25 mouse cellular contexts compared by ENCODE assay signal in genomic region chr10:41016547-41016946, GRCm38 (mm10). TPM values are rescaled to one million over a fixed set of nuclear protein-coding genes. Genes with fewer than 3 reads are reported as not detected.
DNase-seq lines count a peak whose midpoint lies in the region; ATAC-seq and TF ChIP-seq lines count a peak whose summit lies in the region.
"Had no signal": no experiment of that assay in that cellular context is flagged by ENCODE, and none has a peak within 500 bp of the region (broad histone marks: within the 10 kb centered on the region; RNA-seq: fewer than 3 reads in every experiment).

No protein-coding gene starts in this region.

- H3K4me1 ChIP-seq in hindbrain, embryonic 16.5 days (ENCODE audit: control insufficient read depth, insufficient read depth, low read depth, low read length), result no peaks in the 10 kb centered on the region
- no peaks in the 10 kb centered on the region for H3K4me1 ChIP-seq in hindbrain, embryonic 11.5 days (replicated peaks; ENCODE audit: control insufficient read depth, insufficient read depth, low read length)
- H3K4me1 ChIP-seq in midbrain, embryonic 13.5 days (replicated peaks), result no peaks in the 10 kb centered on the region
- H3K4me1 ChIP-seq in midbrain, postnatal 0 days (ENCODE audit: insufficient read depth, low read length), result peaks cover 3% of the 10 kb centered on the region; the same call in 1 of the 2 replicates
- H3K4me1 ChIP-seq: embryonic facial prominence, embryonic 15.5 days; forebrain, embryonic 10.5 days; heart, embryonic 13.5 days had no signal

- no peaks in the 10 kb centered on the region for H3K27me3 ChIP-seq in hindbrain, embryonic 16.5 days (replicated peaks; ENCODE audit: control insufficient read depth, insufficient read depth, low read length)
- no peaks in the 10 kb centered on the region for H3K27me3 ChIP-seq in hindbrain, embryonic 11.5 days (ENCODE audit: control insufficient read depth, insufficient read depth, low read length)
- no peaks in the 10 kb centered on the region for H3K27me3 ChIP-seq in midbrain, embryonic 13.5 days
- no peaks in the 10 kb centered on the region for H3K27me3 ChIP-seq in midbrain, postnatal 0 days (ENCODE audit: insufficient read depth, low read length)
- H3K27me3 ChIP-seq: CH12.LX; embryonic facial prominence, embryonic 15.5 days; hindbrain, embryonic 13.5 days had no signal

- H3K27ac ChIP-seq in hindbrain, embryonic 16.5 days (ENCODE audit: low read depth, low read length), result no peak overlapping the region
- no peak overlapping the region for H3K27ac ChIP-seq in hindbrain, embryonic 11.5 days (ENCODE audit: low read depth, low read length)
- no peak overlapping the region for H3K27ac ChIP-seq in midbrain, embryonic 13.5 days
- no peak overlapping the region for H3K27ac ChIP-seq in midbrain, postnatal 0 days (ENCODE audit: low read depth, low read length)
- no peak overlapping the region for H3K27ac ChIP-seq in left cerebral cortex, adult 2 months
- H3K27ac ChIP-seq: embryonic facial prominence, embryonic 15.5 days; forebrain, embryonic 10.5 days; heart, embryonic 13.5 days; hindbrain, embryonic 13.5 days had no signal

- TF ChIP-seq CTCF in midbrain, postnatal 0 days (IDR thresholded peaks at IDR 0.05), result no peak
- TF ChIP-seq CTCF in brain, embryonic 14.5 days (IDR thresholded peaks at IDR 0.05; ENCODE audit: borderline replicate concordance, extremely low read depth, insufficient read depth, insufficient read length), result no peak
- no peak for TF ChIP-seq CTCF in left cerebral cortex, adult 2 months (IDR thresholded peaks at IDR 0.05)

- 30% methylated on average over 7 of the region's 7 CpGs for WGBS in hindbrain, embryonic 16.5 days
- 47% methylated on average over 7 of the region's 7 CpGs for WGBS in hindbrain, embryonic 11.5 days
- WGBS in midbrain, embryonic 13.5 days, result 39% methylated on average over 7 of the region's 7 CpGs
- 38% methylated on average over 7 of the region's 7 CpGs for WGBS in midbrain, postnatal 0 days

- H3K36me3 ChIP-seq in hindbrain, embryonic 16.5 days (ENCODE audit: control insufficient read depth, insufficient read depth, low read length), result no peaks in the 10 kb centered on the region
- H3K36me3 ChIP-seq in hindbrain, embryonic 11.5 days (ENCODE audit: control insufficient read depth, insufficient read depth, low read length), result no peaks in the 10 kb centered on the region
- H3K36me3 ChIP-seq in midbrain, embryonic 13.5 days, result no peaks in the 10 kb centered on the region
- no peaks in the 10 kb centered on the region for H3K36me3 ChIP-seq in midbrain, postnatal 0 days (ENCODE audit: insufficient read depth, low read length)
- H3K36me3 ChIP-seq: embryonic facial prominence, embryonic 15.5 days; forebrain, embryonic 10.5 days; heart, embryonic 13.5 days; hindbrain, embryonic 13.5 days had no signal

- no peak for DNase-seq in hindbrain, embryonic 11.5 days (ENCODE audit: low spot score)
- DNase-seq in midbrain, postnatal 0 days (ENCODE audit: low spot score), result no peak
- DNase-seq in brain, embryonic 14.5 days (ENCODE audit: low read depth), result peak; percentile 25
- no peak for DNase-seq in left cerebral cortex, adult 2 months (ENCODE audit: extremely low spot score in 1 of 2, low spot score in 2 of 2)
- DNase-seq: adrenal gland, adult 2 months; adrenal gland, postnatal 25 days; cerebellum, adult 11 months; cerebellum, adult 8-10 months; cerebellum, postnatal 14 days; embryo, embryonic 11 days; gastrocnemius, postnatal 14 days; heart, postnatal 36 days had no signal

- H3K4me2 ChIP-seq in hindbrain, embryonic 16.5 days (ENCODE audit: low read length), result no peak overlapping the region
- no peak overlapping the region for H3K4me2 ChIP-seq in hindbrain, embryonic 11.5 days (replicated peaks; ENCODE audit: low read depth, low read length)
- H3K4me2 ChIP-seq in midbrain, embryonic 13.5 days (replicated peaks), result no peak overlapping the region
- H3K4me2 ChIP-seq in midbrain, postnatal 0 days (ENCODE audit: low read depth, low read length, poor library complexity, severe bottlenecking), result no peak overlapping the region
- H3K4me2 ChIP-seq: embryonic facial prominence, embryonic 15.5 days; heart, embryonic 13.5 days; hindbrain, embryonic 13.5 days had no signal

- no peak overlapping the region for H3K4me3 ChIP-seq in hindbrain, embryonic 16.5 days (ENCODE audit: low read length)
- H3K4me3 ChIP-seq in hindbrain, embryonic 11.5 days (ENCODE audit: low read depth, low read length), result no peak overlapping the region
- H3K4me3 ChIP-seq in midbrain, embryonic 13.5 days (replicated peaks), result no peak overlapping the region
- no peak overlapping the region for H3K4me3 ChIP-seq in midbrain, postnatal 0 days (ENCODE audit: low read depth, low read length)
- no peak overlapping the region for H3K4me3 ChIP-seq in left cerebral cortex, adult 2 months
- H3K4me3 ChIP-seq: embryonic facial prominence, embryonic 15.5 days; erythroblast, embryonic 14.5 days; forebrain, embryonic 10.5 days; heart, embryonic 13.5 days; hindbrain, embryonic 13.5 days had no signal

- intact Hi-C loops in left cerebral cortex, adult 2 months (cut with DNase I), result no loop called here

- H3K9me3 ChIP-seq in hindbrain, embryonic 16.5 days (ENCODE audit: control insufficient read depth, low read length), result 0 out of 2 replicates have a peak, but pooled peaks cover 3% of the 10 kb centered on the region
- no peaks in the 10 kb centered on the region for H3K9me3 ChIP-seq in hindbrain, embryonic 11.5 days (ENCODE audit: control insufficient read depth, low read length)
- H3K9me3 ChIP-seq in midbrain, embryonic 13.5 days, result peaks cover 5% of the 10 kb centered on the region; the same call in 1 of the 2 replicates
- H3K9me3 ChIP-seq in midbrain, postnatal 0 days (ENCODE audit: low read length), result no peaks in the 10 kb centered on the region
- H3K9me3 ChIP-seq: embryonic facial prominence, embryonic 15.5 days; forebrain, embryonic 10.5 days; heart, embryonic 13.5 days; hindbrain, embryonic 13.5 days had no signal

- peak; percentile 56; the same call in 1 of the 2 replicates for ATAC-seq in hindbrain, embryonic 16.5 days
- no peak for ATAC-seq in hindbrain, embryonic 11.5 days (ENCODE audit: low FRiP score)
- 0 out of 2 replicates have a peak, but pooled peaks have one; percentile 37 for ATAC-seq in midbrain, embryonic 13.5 days
- no peak for ATAC-seq in midbrain, postnatal 0 days (ENCODE audit: low FRiP score)

- no peak overlapping the region for H3K9ac ChIP-seq in hindbrain, embryonic 16.5 days (ENCODE audit: low read depth, low read length)
- H3K9ac ChIP-seq in hindbrain, embryonic 11.5 days (ENCODE audit: low read depth, low read length), result no peak overlapping the region
- no peak overlapping the region for H3K9ac ChIP-seq in midbrain, embryonic 13.5 days (replicated peaks)
- no peak overlapping the region for H3K9ac ChIP-seq in midbrain, postnatal 0 days (replicated peaks; ENCODE audit: low read length, poor library complexity, severe bottlenecking)
- H3K9ac ChIP-seq: embryonic facial prominence, embryonic 15.5 days; heart, embryonic 13.5 days; hindbrain, embryonic 13.5 days had no signal

- no peak for TF ChIP-seq POLR2A in brain, embryonic 14.5 days (IDR thresholded peaks at IDR 0.05; ENCODE audit: borderline replicate concordance, extremely low read depth, insufficient read depth, insufficient read length, poor library complexity, severe bottlenecking)

RNA-seq across cellular contexts. Expression of gene Gpr6, which starts 55.5 kb away (rescaled TPM):
- 1.5 and 1.7 TPM in 2 replicates for polyA plus RNA-seq in hindbrain, embryonic 16.5 days (2015; fragmentation: Nextera tagmentation; extraction: Ambion mirVana)
- polyA plus RNA-seq in hindbrain, embryonic 11.5 days (2014; fragmentation: Nextera tagmentation; extraction: Ambion mirVana), result 0.14 TPM in 1 of 2 replicates, not detected in the other
- polyA plus RNA-seq in midbrain, embryonic 13.5 days (2015; fragmentation: Nextera tagmentation; extraction: Ambion mirVana), result 1.6 and 1.8 TPM in 2 replicates
- total RNA-seq in midbrain, postnatal 0 days (2014; rRNA removed), result 6.5 and 7.1 TPM in 2 replicates
- 1.6 and 2.4 TPM in 2 replicates for polyA plus RNA-seq in midbrain, postnatal 0 days (2015; fragmentation: Nextera tagmentation; extraction: Ambion mirVana)
- 1.7 and 1.9 TPM in 2 replicates for polyA plus RNA-seq in brain, embryonic 14.5 days (2012; rRNA removed)
- total RNA-seq in left cerebral cortex, adult 2 months (2021), result 1 to 10 TPM; 3.3 to 6.5 TPM
- total RNA-seq: adrenal gland, adult 2 months; adrenal gland, postnatal 25 days; CH12.LX; common myeloid progenitor, adult 5-6 weeks; gastrocnemius, adult 18-20 months; gastrocnemius, postnatal 14 days; heart, postnatal 36 days had no signal
- polyA plus RNA-seq: adrenal gland, adult 2 months; embryonic facial prominence, embryonic 11.5 days; embryonic facial prominence, embryonic 15.5 days; erythroblast, embryonic 14.5 days; forebrain, embryonic 10.5 days; gonadal fat pad, adult 2 months; heart, embryonic 13.5 days; heart, postnatal 0 days had no signal

Comparison
In these comparisons a context has a peak if more than half of its experiments do, and no peak if none do; other contexts are left out.
1. ATAC-seq: peak in hindbrain, embryonic 16.5 days (single experiment) and midbrain, embryonic 13.5 days (single experiment); none in hindbrain, embryonic 11.5 days (single experiment) and midbrain, postnatal 0 days (single experiment).